Mouse (Mus musculus): Measurements from ENCODE around the gene Nek3. TPM values are rescaled to one million over a fixed set of nuclear protein-coding genes. Genes with fewer than 3 reads are reported as not detected.

The Nek3 gene
- polyA plus RNA-seq, 1 experiment: 1.0 TPM

DNA sequence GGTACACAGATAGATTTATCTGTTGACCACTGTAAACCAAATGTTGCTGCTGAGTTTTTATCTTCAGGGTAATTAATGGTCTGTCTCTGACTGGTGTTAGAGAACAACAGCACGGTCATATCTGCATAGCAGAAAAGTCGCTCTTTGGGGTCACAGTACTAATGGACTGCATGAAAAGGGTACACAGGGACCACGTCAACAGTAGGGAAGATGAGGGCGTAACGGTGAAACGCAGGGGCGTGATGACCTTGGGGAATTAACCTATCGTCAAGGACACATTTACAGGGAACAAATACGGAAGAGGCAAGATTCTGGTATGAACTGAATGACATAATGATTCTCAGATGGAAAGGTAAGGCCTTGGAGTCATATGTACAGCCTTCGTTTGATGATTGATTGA, 1.8 kb downstream of the Nek3 start:
- H3K36me3 ChIP-seq (ENCODE audit: control insufficient read depth, insufficient read depth, low read length): no peaks in the 10 kb centered on the region
- H3K4me1 ChIP-seq (ENCODE audit: control insufficient read depth, insufficient read depth, low read length): no peaks in the 10 kb centered on the region
- no peak overlapping the region for H3K27ac ChIP-seq (ENCODE audit: control insufficient read depth, insufficient read depth, low read depth, low read length)
- H3K4me3 ChIP-seq (ENCODE audit: control insufficient read depth, low read depth, low read length): no peak overlapping the region
- no peaks in the 10 kb centered on the region for H3K27me3 ChIP-seq (ENCODE audit: control insufficient read depth, insufficient read depth, low read length)
- TF ChIP-seq POLR2A (IDR thresholded peaks at IDR 0.05; ENCODE audit: control insufficient read depth, low read depth, low read length) (no peak), CTCF (IDR thresholded peaks at IDR 0.05; ENCODE audit: control insufficient read depth, insufficient read depth, insufficient replicate concordance, low read depth, low read length) (no peak)

DNA sequence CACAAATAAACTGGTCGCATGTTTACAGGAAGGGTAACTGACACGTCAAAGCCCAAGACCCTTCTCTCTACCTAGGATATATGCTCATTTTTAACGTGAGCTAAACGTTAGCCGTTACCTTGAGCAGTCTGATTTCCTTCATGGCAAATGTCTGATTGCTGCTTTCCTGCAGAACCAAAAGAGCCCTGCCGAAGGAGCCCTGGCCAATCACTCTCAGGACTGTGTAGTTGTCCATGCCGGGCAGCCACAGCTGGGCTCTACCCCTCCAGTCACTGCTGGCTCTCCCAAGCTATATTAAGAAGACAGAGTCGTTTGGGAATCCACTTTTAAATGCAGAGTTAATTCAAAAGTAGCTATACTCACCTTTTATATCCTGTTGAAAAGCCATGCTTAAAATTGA, 4.0 kb downstream of the Nek3 start:
- Histone ChIP-seq H3K4me3 (ENCODE audit: control insufficient read depth, low read depth, low read length) (no peak overlapping the region), H3K27ac (ENCODE audit: control insufficient read depth, insufficient read depth, low read depth, low read length) (no peak overlapping the region), H3K4me1 (ENCODE audit: control insufficient read depth, insufficient read depth, low read length) (no peaks in the 10 kb centered on the region), H3K27me3 (ENCODE audit: control insufficient read depth, insufficient read depth, low read length) (no peaks in the 10 kb centered on the region), H3K36me3 (ENCODE audit: control insufficient read depth, insufficient read depth, low read length) (no peaks in the 10 kb centered on the region)
- TF ChIP-seq CTCF (IDR thresholded peaks at IDR 0.05; ENCODE audit: control insufficient read depth, insufficient read depth, insufficient replicate concordance, low read depth, low read length) (no peak), POLR2A (IDR thresholded peaks at IDR 0.05; ENCODE audit: control insufficient read depth, low read depth, low read length) (no peak)

DNA sequence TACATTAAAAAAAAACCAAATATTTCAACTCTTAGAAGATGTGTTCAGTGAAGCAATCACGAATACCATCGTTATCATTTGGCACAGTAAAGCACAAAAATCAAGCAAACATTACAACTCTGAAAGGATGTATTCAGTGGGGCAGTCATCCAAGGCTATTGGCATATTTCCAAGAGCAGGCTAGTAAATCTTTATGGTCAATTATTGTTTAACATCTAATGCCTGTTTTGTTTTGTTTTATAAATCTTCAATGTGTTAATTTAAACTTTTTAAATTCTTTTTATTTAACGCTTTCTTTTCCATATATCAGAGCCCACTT, 15.9 kb downstream of the Nek3 start:
- Histone ChIP-seq H3K4me1 (ENCODE audit: control insufficient read depth, insufficient read depth, low read length) (no peaks in the 10 kb centered on the region), H3K4me3 (ENCODE audit: control insufficient read depth, low read depth, low read length) (no peak overlapping the region), H3K36me3 (ENCODE audit: control insufficient read depth, insufficient read depth, low read length) (no peaks in the 10 kb centered on the region), H3K27ac (ENCODE audit: control insufficient read depth, insufficient read depth, low read depth, low read length) (no peak overlapping the region), H3K27me3 (ENCODE audit: control insufficient read depth, insufficient read depth, low read length) (no peaks in the 10 kb centered on the region)
- TF ChIP-seq POLR2A (IDR thresholded peaks at IDR 0.05; ENCODE audit: control insufficient read depth, low read depth, low read length) (no peak), CTCF (IDR thresholded peaks at IDR 0.05; ENCODE audit: control insufficient read depth, insufficient read depth, insufficient replicate concordance, low read depth, low read length) (no peak)

DNA sequence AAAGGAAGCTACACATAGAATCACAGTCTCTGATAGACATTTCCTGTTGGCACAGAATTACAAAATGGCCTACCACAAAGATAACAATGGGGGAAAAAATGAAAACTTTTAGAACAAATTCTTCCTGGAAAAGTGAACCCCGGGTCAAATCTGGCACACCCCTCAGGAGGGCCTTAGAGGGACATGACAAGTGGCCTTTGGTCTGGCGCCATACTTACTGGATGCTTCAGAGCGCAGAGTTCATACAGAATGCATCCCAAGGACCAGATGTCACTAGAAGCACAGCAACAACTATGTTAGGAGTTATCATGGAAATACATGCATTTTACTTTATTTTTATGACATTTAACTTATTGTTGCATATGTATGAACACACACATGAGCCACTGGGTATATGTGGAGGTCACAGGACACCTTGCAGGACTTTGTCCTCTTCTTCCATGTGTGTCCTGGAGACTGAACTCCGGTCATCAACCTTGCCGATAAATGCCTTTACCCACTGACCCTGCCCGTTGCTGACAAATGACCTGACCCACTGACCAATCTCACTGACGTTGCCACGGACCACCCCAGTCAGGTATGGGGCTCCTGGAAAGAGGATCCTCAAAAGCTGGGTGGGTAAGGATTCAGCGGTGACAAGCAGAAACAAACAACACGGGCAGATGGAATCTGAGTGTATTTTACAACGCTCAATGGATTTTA, 16.4 kb downstream of the Nek3 start:
- H3K4me1 ChIP-seq (ENCODE audit: control insufficient read depth, insufficient read depth, low read length): no peaks in the 10 kb centered on the region
- H3K36me3 ChIP-seq (ENCODE audit: control insufficient read depth, insufficient read depth, low read length): no peaks in the 10 kb centered on the region
- TF ChIP-seq CTCF (IDR thresholded peaks at IDR 0.05; ENCODE audit: control insufficient read depth, insufficient read depth, insufficient replicate concordance, low read depth, low read length): no peak
- no peak for TF ChIP-seq POLR2A (IDR thresholded peaks at IDR 0.05; ENCODE audit: control insufficient read depth, low read depth, low read length)
- H3K27me3 ChIP-seq (ENCODE audit: control insufficient read depth, insufficient read depth, low read length): no peaks in the 10 kb centered on the region
- no peak overlapping the region for H3K27ac ChIP-seq (ENCODE audit: control insufficient read depth, insufficient read depth, low read depth, low read length)
- no peak overlapping the region for H3K4me3 ChIP-seq (ENCODE audit: control insufficient read depth, low read depth, low read length)

DNA sequence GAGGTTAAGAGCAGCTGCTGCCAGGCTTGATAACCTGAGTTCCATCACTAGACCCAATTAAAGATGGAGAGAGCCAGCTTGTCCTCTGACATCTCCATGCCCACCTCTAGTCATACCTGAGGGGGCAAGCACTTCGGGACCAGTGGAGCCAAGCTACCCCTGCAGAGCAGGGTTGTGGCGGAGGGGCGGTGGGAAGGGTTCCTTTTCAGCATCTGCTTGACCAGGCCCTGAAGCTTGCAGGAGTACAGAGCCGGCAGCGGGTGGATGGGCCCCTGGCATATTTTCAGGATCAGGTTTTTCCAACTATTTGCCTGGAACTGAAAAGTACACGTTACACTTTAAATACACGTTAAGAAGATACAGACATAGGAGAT, 17.9 kb downstream of the Nek3 start:
- H3K27me3 ChIP-seq (ENCODE audit: control insufficient read depth, insufficient read depth, low read length): no peaks in the 10 kb centered on the region
- no peak overlapping the region for H3K27ac ChIP-seq (ENCODE audit: control insufficient read depth, insufficient read depth, low read depth, low read length)
- no peaks in the 10 kb centered on the region for H3K4me1 ChIP-seq (ENCODE audit: control insufficient read depth, insufficient read depth, low read length)
- H3K36me3 ChIP-seq (ENCODE audit: control insufficient read depth, insufficient read depth, low read length): no peaks in the 10 kb centered on the region
- TF ChIP-seq CTCF (IDR thresholded peaks at IDR 0.05; ENCODE audit: control insufficient read depth, insufficient read depth, insufficient replicate concordance, low read depth, low read length) (no peak), POLR2A (IDR thresholded peaks at IDR 0.05; ENCODE audit: control insufficient read depth, low read depth, low read length) (no peak)
- H3K4me3 ChIP-seq (ENCODE audit: control insufficient read depth, low read depth, low read length): no peak overlapping the region

DNA sequence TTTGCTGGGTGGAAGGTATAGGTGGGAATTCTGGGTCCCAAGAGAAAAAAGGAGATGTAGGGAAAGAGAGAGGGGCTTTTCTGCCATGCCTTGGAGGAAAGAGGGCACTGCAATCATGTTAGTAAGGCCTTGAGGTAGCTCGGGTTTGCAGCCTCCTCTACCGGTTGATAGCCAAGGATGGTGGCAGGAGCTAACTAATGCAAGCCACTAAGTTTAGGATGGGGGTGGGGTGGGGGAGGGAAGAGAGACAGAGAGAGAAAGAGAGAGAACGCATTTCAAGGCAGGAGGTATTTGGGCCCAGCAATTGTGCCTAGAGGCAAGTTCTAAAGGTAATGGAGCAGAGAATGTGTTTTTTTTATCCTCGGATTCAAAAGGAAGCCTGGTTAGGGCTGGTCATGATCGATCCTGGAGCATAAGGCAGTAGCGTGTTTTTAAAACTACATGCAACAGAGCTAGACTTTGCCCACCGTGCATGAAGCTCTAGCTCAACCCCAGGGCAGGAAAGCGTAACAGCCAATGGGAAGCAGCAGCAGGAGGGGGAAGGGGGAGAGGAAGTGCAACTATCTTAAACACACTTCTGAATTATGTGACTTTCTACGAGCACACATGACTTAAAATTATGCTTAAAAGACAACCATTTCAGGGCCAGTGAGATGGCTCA, 18.4 kb downstream of the Nek3 start:
- Histone ChIP-seq H3K27ac (ENCODE audit: control insufficient read depth, insufficient read depth, low read depth, low read length) (no peak overlapping the region), H3K27me3 (ENCODE audit: control insufficient read depth, insufficient read depth, low read length) (no peaks in the 10 kb centered on the region), H3K4me1 (ENCODE audit: control insufficient read depth, insufficient read depth, low read length) (no peaks in the 10 kb centered on the region), H3K36me3 (ENCODE audit: control insufficient read depth, insufficient read depth, low read length) (no peaks in the 10 kb centered on the region), H3K4me3 (ENCODE audit: control insufficient read depth, low read depth, low read length) (no peak overlapping the region)
- TF ChIP-seq POLR2A (IDR thresholded peaks at IDR 0.05; ENCODE audit: control insufficient read depth, low read depth, low read length) (no peak), CTCF (IDR thresholded peaks at IDR 0.05; ENCODE audit: control insufficient read depth, insufficient read depth, insufficient replicate concordance, low read depth, low read length) (no peak)

DNA sequence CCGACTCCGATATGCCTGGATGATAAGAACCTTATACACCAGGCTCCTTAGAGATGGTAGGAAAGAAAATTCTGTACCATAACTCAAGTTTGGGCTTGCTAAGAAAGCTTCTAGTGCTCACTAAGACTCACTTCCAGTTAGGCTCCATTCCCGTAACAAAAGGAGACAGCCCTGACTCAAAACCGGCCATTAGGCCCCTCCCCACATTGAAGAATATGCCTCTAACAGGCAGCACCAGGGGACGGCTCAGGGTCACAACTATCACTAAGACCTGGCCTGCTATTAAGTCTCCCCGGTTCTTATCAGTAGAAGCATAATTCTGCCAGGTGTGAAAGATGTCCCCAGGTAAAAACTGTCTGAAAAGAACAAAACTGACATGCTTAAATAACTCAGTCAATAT, 20.4 kb downstream of the Nek3 start:
- Histone ChIP-seq H3K4me1 (ENCODE audit: control insufficient read depth, insufficient read depth, low read length) (no peaks in the 10 kb centered on the region), H3K27ac (ENCODE audit: control insufficient read depth, insufficient read depth, low read depth, low read length) (no peak overlapping the region), H3K4me3 (ENCODE audit: control insufficient read depth, low read depth, low read length) (no peak overlapping the region), H3K36me3 (ENCODE audit: control insufficient read depth, insufficient read depth, low read length) (no peaks in the 10 kb centered on the region), H3K27me3 (ENCODE audit: control insufficient read depth, insufficient read depth, low read length) (no peaks in the 10 kb centered on the region)
- TF ChIP-seq POLR2A (IDR thresholded peaks at IDR 0.05; ENCODE audit: control insufficient read depth, low read depth, low read length) (no peak), CTCF (IDR thresholded peaks at IDR 0.05; ENCODE audit: control insufficient read depth, insufficient read depth, insufficient replicate concordance, low read depth, low read length) (no peak)

All from testis, adult 2 months (tissue).